Mouse (Mus musculus) small intestine, adult 2 months (tissue): ENCODE results near the gene Chn2.

Experiments
- CTCF ChIP-seq: fragments of 200-500 bp; IDR thresholded peaks from 2 replicates; pipeline ENCODE4 v1.5.1; 2012; ENCODE audit warnings: low read depth, mild to moderate bottlenecking, control low read depth, inconsistent platforms, low read length, moderate library complexity, mixed read lengths; ENCODE audit not compliant: insufficient replicate concordance, insufficient read length; ENCODE audit errors: extremely low read depth
- POLR2A ChIP-seq: fragments of 200-500 bp; IDR thresholded peaks from 2 replicates; pipeline ENCODE4 v1.6.1; 2012; ENCODE audit warnings: low read depth, mild to moderate bottlenecking, control low read depth, inconsistent platforms, low read length, moderate library complexity

- TF ChIP-seq CTCF: no peak
- TF ChIP-seq POLR2A: no peak
These were observed 19.5 kb downstream of the Chn2 start for GRCm38 (mm10) chr6:54058837-54059236.
